Mouse (Mus musculus): Measurements from ENCODE around the gene Sorl1. TPM values are rescaled to one million over a fixed set of nuclear protein-coding genes. Genes with fewer than 3 reads are reported as not detected.

Sorl1 gene
- polyA plus RNA-seq, 1 experiment: 69.7 TPM

GRCm38 (mm10) chr9:42158652-42159051 lies 34.6 kb upstream of the Sorl1 start:
- peaks cover 5% of the 10 kb centered on the region; the same call in 1 of the 2 replicates for H3K4me1 ChIP-seq (ENCODE audit: control insufficient read depth, insufficient read depth, insufficient read length)
- TF ChIP-seq POLR2A (IDR thresholded peaks at IDR 0.05; ENCODE audit: low read depth, low read length): no peak
- TF ChIP-seq CTCF (IDR thresholded peaks at IDR 0.05; ENCODE audit: extremely low read depth, insufficient read depth, insufficient read length, insufficient replicate concordance): no peak
- H3K36me3 ChIP-seq (ENCODE audit: control insufficient read depth, insufficient read depth, low read length): no peaks in the 10 kb centered on the region
- DNase-seq (ENCODE audit: low read depth in 1 of 2, low spot score in 2 of 2): peak in 1 of 2 experiments; percentile 17
- WGBS: 12% methylated on average over 5 of the region's 5 CpGs
- H3K27me3 ChIP-seq (ENCODE audit: control insufficient read depth, insufficient read depth, low read length): no peaks in the 10 kb centered on the region
- no peak overlapping the region for H3K27ac ChIP-seq (ENCODE audit: insufficient read depth, low read length)
- H3K4me3 ChIP-seq (ENCODE audit: extremely low read depth, insufficient read depth, insufficient read length): no peak overlapping the region

GRCm38 (mm10) chr9:42157981-42158380 lies 33.9 kb upstream of the Sorl1 start:
- WGBS: 95% methylated on average over 5 of the region's 5 CpGs
- H3K36me3 ChIP-seq (ENCODE audit: control insufficient read depth, insufficient read depth, low read length): no peaks in the 10 kb centered on the region
- H3K4me1 ChIP-seq (ENCODE audit: control insufficient read depth, insufficient read depth, insufficient read length): peaks cover 5% of the 10 kb centered on the region; the same call in 1 of the 2 replicates
- no peaks in the 10 kb centered on the region for H3K27me3 ChIP-seq (ENCODE audit: control insufficient read depth, insufficient read depth, low read length)
- DNase-seq (ENCODE audit: low read depth in 1 of 2, low spot score in 2 of 2): no peak
- TF ChIP-seq CTCF (IDR thresholded peaks at IDR 0.05; ENCODE audit: extremely low read depth, insufficient read depth, insufficient read length, insufficient replicate concordance): no peak
- H3K4me3 ChIP-seq (ENCODE audit: extremely low read depth, insufficient read depth, insufficient read length): no peak overlapping the region
- no peak overlapping the region for H3K27ac ChIP-seq (ENCODE audit: insufficient read depth, low read length)

- no peak for DNase-seq (ENCODE audit: low read depth in 1 of 2, low spot score in 2 of 2)
- Histone ChIP-seq H3K36me3 (ENCODE audit: control insufficient read depth, insufficient read depth, low read length) (no peaks in the 10 kb centered on the region), H3K27ac (ENCODE audit: insufficient read depth, low read length) (no peak overlapping the region), H3K4me3 (ENCODE audit: extremely low read depth, insufficient read depth, insufficient read length) (no peak overlapping the region), H3K27me3 (ENCODE audit: control insufficient read depth, insufficient read depth, low read length) (no peaks in the 10 kb centered on the region), H3K4me1 (ENCODE audit: control insufficient read depth, insufficient read depth, insufficient read length) (peaks cover 6% of the 10 kb centered on the region; the same call in 1 of the 2 replicates)
- TF ChIP-seq POLR2A (IDR thresholded peaks at IDR 0.05; ENCODE audit: low read depth, low read length): no peak
- TF ChIP-seq CTCF (IDR thresholded peaks at IDR 0.05; ENCODE audit: extremely low read depth, insufficient read depth, insufficient read length, insufficient replicate concordance): no peak
- WGBS: 89% methylated on average over 3 of the region's 3 CpGs
Observed at GRCm38 (mm10) chr9:42156566-42156965, 32.5 kb upstream of the Sorl1 start.

- no peak for TF ChIP-seq POLR2A (IDR thresholded peaks at IDR 0.05; ENCODE audit: low read depth, low read length)
- TF ChIP-seq CTCF (IDR thresholded peaks at IDR 0.05; ENCODE audit: extremely low read depth, insufficient read depth, insufficient read length, insufficient replicate concordance): no peak
- WGBS: 80% methylated on average over 6 of the region's 6 CpGs
- no peaks in the 10 kb centered on the region for H3K27me3 ChIP-seq (ENCODE audit: control insufficient read depth, insufficient read depth, low read length)
Observed at GRCm38 (mm10) chr9:42154682-42155081, 30.6 kb upstream of the Sorl1 start.

GRCm38 (mm10) chr9:42148816-42149215 lies 24.7 kb upstream of the Sorl1 start:
- 93% methylated on average over 6 of the region's 6 CpGs for WGBS
- Histone ChIP-seq H3K4me1 (ENCODE audit: control insufficient read depth, insufficient read depth, insufficient read length) (peaks cover 17% of the 10 kb centered on the region), H3K36me3 (ENCODE audit: control insufficient read depth, insufficient read depth, low read length) (no peaks in the 10 kb centered on the region)

More at GRCm38 (mm10) chr9:42154682-42155081, 30.6 kb upstream of the Sorl1 start:
- no peak overlapping the region for H3K4me3 ChIP-seq (ENCODE audit: extremely low read depth, insufficient read depth, insufficient read length)
- no peak for DNase-seq (ENCODE audit: low read depth in 1 of 2, low spot score in 2 of 2)
- H3K4me1 ChIP-seq (ENCODE audit: control insufficient read depth, insufficient read depth, insufficient read length): peaks cover 8% of the 10 kb centered on the region; the same call in 1 of the 2 replicates
- no peak overlapping the region for H3K27ac ChIP-seq (ENCODE audit: insufficient read depth, low read length)
- H3K36me3 ChIP-seq (ENCODE audit: control insufficient read depth, insufficient read depth, low read length): no peaks in the 10 kb centered on the region

GRCm38 (mm10) chr9:42148036-42148435 lies 23.9 kb upstream of the Sorl1 start:
- no peaks in the 10 kb centered on the region for H3K36me3 ChIP-seq (ENCODE audit: control insufficient read depth, insufficient read depth, low read length)
- no peak overlapping the region for H3K4me3 ChIP-seq (ENCODE audit: extremely low read depth, insufficient read depth, insufficient read length)
- TF ChIP-seq POLR2A (IDR thresholded peaks at IDR 0.05; ENCODE audit: low read depth, low read length) (no peak), CTCF (IDR thresholded peaks at IDR 0.05; ENCODE audit: extremely low read depth, insufficient read depth, insufficient read length, insufficient replicate concordance) (no peak)
- peak overlapping the region; percentile 89; the same call in 1 of the 2 replicates for H3K27ac ChIP-seq (ENCODE audit: insufficient read depth, low read length)
- DNase-seq (ENCODE audit: low read depth in 1 of 2, low spot score in 2 of 2): no peak
- H3K27me3 ChIP-seq (ENCODE audit: control insufficient read depth, insufficient read depth, low read length): no peaks in the 10 kb centered on the region
- H3K4me1 ChIP-seq (ENCODE audit: control insufficient read depth, insufficient read depth, insufficient read length): peaks cover 17% of the 10 kb centered on the region
- 91% methylated on average over 4 of the region's 4 CpGs for WGBS

More at GRCm38 (mm10) chr9:42148816-42149215, 24.7 kb upstream of the Sorl1 start:
- Histone ChIP-seq H3K27ac (ENCODE audit: insufficient read depth, low read length) (no peak overlapping the region), H3K27me3 (ENCODE audit: control insufficient read depth, insufficient read depth, low read length) (no peaks in the 10 kb centered on the region), H3K4me3 (ENCODE audit: extremely low read depth, insufficient read depth, insufficient read length) (no peak overlapping the region)
- no peak for TF ChIP-seq POLR2A (IDR thresholded peaks at IDR 0.05; ENCODE audit: low read depth, low read length)
- no peak for TF ChIP-seq CTCF (IDR thresholded peaks at IDR 0.05; ENCODE audit: extremely low read depth, insufficient read depth, insufficient read length, insufficient replicate concordance)
- DNase-seq (ENCODE audit: low read depth in 1 of 2, low spot score in 2 of 2): no peak

- TF ChIP-seq CTCF (IDR thresholded peaks at IDR 0.05; ENCODE audit: extremely low read depth, insufficient read depth, insufficient read length, insufficient replicate concordance): no peak
- peak; percentile 39 for TF ChIP-seq POLR2A (IDR thresholded peaks at IDR 0.05; ENCODE audit: low read depth, low read length)
- DNase-seq (ENCODE audit: low read depth in 1 of 2, low spot score in 2 of 2): peak; percentile 63 to 74
- Histone ChIP-seq H3K27me3 (ENCODE audit: control insufficient read depth, insufficient read depth, low read length) (no peaks in the 10 kb centered on the region), H3K4me3 (ENCODE audit: extremely low read depth, insufficient read depth, insufficient read length) (no peak overlapping the region), H3K4me1 (ENCODE audit: control insufficient read depth, insufficient read depth, insufficient read length) (peaks cover 17% of the 10 kb centered on the region), H3K27ac (ENCODE audit: insufficient read depth, low read length) (peak overlapping the region; percentile 83; the same call in 1 of the 2 replicates), H3K36me3 (ENCODE audit: control insufficient read depth, insufficient read depth, low read length) (no peaks in the 10 kb centered on the region)
- 18% methylated on average over 2 of the region's 2 CpGs for WGBS
Observed at GRCm38 (mm10) chr9:42146463-42146862, 22.4 kb upstream of the Sorl1 start.

Data from spleen, adult 2 months (tissue).